Mouse (Mus musculus) ZHBTc4 (cell line): ENCODE results near the gene Shank1.

Experiments
- DNase-seq: peaks from one replicate; pipeline ENCODE4 v3.0.0-alpha.2; 2011; ENCODE audit warnings: low read depth, low spot score

The Shank1 gene

DNA sequence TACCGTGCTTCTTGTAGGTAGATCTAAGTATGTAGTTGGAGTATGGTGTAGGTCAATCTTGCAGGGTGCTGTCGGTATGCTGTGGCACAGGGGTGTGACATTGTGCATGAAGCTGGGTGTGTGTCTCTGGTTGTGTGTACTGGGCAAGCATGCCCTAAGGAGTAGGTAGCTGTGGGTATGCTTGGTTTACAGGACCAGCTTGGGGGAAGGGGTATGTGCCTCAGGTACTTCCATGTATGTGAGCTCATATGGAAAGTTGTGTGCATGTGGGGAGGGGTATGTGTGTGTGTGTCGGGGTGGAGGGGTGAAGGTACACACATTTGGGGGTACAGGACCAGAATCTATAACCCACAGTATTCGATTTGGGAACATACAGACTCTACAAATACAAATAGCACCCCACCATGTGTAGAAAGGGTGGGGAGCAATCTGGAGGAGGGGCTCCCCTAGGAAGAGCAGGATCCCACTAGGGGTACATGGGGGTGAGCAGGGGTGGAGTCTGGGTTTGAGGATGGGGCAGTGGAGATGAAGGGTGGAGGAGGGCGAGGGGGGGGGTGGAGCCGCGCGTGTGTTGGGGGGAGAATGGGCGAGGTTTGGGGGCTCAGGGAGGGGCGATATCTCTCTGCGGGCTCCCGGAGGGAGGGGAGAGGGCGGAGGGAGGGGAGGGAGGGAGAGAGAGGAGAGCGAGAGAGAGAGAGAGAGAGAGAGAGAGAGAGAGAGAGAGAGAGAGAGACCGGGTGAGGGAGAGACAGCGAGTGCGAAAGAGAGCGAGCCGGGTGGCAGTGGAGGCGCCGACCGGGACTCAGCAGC is at the start of gene Shank1:
Shank1 (plus strand) TSS at position 779 of the 810 bp plus-strand sequence.
- DNase-seq, result no peak

DNA sequence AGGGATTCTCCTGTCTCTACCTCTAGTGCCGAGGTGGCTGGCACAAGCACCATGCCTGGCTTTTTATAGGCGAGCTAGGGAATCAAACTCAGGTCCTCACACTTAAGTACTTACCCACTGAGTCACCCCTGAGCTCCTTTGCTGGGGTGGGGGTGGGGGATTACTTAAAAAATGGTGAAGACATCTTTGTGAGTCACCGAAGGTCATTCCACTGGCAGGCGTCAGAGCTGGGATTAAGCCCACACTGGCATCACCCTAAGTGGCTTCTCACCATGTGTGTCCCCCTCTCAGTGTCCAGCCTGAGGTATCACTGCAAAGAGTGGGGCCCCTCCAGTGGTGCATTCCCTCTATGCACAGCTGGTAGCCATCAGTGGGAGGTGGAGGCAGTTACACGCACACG is 49.6 kb upstream of the Shank1 start:
- DNase-seq, result no peak

DNA sequence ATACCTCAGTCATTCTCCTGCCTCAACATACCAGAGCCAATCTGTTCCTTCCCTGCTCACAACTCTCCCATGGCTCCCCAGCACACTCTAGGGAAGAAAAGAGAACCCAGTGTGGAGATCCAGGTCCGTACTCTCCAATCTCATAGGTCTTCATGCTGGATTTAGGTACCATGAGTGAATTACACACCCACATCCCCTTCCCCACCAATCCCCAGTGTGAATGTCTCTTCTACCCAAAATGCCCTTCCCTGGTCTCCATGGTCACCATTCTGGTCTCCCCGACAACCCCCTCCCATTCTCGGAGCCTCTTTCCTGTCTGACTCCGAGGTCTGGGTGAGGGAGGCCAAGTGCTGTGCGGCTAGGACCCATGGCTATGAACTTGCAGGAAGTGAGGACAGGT is 48.9 kb upstream of the Shank1 start, which contains the start of gene Gm15517:
Gm15517 (plus strand) TSS at position 301 of the 400 bp plus-strand sequence.
- DNase-seq, result no peak

DNA sequence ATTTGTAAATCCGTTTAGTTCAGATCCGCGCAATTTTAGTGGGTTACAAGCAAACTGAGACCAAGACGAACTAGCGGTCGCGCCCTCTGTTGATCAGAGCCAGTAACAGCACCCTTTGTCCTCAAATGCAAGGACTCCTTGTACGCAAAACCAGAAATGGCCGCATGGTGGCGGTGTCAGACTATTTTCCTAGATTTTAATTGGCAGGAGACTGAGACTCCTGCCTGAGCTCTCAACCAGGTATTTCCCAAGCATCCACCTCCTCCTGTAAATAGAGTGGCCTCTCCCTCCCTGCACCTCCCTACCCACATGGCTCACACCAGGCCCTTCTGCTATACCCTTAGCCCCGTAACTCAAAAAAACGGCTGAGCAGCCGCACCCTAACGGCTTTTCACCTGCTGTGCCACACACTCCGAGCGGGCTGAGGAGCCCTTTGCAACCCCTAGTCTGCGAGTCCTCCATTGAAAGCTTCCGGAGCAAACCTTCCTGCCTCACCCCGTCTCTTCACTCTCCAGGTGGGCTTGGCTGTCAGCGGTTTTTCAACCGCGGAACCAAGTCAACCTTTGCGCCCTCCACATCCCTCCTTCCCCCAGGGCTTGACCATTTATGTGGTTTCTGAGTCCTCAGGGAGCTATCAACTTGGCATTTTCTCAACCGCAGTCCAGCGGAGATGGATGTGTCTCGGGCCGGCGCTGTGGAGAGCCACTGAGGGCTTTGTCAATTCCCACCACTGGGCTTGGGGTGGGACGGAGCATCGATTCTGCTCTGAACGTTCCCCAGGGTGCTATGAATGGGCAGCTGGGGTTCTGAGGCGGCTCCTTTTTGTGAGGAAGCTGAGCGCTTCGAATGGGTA is 47.0 kb upstream of the Shank1 start:
- DNase-seq, result peak; percentile 96

DNA sequence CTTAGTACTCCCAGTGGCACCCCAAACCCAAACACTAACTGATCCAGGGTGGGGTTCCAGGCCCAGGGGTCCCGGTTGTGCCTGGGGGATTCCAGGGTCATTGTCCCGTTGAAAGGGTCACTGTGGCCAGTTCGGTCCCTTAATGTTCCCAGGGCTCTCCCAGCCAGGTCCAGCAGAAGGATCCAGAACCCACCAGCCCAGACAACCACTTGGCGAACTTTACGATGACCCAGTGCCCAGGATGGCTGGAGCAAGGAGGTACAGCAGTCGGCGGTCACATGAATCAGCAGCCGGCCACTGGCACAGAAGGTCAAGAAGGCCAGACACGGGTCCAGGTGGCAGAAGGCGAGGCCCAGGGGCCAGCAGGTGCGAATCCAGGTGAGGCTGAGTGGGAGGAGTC is 41.9 kb upstream of the Shank1 start:
- DNase-seq, result no peak

DNA sequence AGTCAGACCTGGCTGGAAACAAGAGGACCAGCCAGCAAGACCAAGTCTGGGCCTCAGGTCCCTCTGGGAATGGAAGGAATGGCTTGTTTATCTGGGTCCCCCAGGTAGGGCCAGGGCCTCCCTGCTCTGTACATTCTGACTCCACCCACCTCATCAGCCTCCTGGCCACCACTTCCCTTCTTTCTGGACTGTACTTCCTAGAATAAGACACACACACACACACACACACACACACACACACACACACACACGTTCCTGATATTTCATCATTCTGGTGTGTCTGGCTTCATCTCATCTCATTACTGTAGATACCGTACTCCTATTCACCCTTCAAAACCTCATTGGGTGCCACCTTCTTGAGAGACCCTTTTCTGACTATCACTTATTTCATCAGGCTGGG is 40.7 kb upstream of the Shank1 start:
- DNase-seq, result no peak

DNA sequence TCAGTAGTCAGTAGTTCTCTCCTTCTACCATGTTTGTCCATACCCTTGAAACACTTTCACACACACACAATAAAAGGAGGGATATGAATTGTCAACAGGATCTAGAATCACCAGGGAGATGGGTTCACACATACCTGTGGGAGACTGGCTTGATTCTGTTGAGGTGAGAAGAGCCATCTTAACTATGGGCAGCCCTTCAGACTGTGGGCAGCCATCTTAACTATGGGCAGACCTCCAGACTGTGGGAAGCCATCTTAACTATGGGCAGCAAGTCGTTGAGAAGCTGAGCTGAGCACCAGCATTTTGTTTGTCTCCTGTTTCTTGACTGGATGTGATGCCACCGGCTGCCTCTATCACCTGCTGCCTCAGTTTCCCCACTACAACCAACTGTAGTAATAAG is 38.7 kb upstream of the Shank1 start:
- DNase-seq, result peak; percentile 78

DNA sequence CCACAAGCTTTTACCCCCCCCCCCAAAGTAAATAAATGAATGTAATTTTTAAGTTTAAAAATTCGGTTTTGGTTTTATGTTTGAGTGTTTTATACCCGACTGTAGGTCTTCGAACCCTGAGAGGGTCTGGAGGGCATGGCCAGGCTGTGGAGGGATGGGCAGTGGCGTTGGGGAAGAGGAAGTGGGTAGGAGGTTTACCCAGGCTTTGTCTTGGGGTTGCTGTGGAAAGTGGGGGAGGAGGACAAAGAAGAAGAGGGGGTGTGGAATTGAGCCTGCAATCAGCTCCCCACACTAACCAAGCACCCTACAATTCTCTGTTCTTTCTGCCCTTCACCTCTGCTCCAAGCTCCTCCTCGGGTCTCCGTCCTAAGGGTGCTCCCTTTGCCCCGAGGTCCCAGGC is 37.5 kb upstream of the Shank1 start:
- DNase-seq, result no peak

DNA sequence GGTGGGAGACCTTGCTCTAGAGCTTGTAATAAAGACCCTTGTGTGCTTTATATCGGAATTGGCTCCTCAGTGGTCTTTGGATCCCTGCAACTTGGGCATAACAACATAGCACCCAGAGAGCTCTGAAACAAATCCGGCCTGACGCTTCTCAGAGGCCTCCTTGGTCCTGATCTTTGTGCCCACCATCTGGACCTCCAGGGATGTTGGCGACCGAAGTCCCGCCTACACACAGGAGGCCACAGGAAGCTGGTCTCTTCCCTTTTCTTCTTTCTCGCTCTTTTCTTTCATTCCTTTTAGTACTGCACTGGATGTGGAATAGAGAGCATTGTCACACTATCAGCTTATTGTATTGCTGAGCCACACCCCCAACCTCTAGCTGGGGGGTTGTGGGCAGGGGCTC is 36.6 kb upstream of the Shank1 start:
- DNase-seq, result no peak

DNA sequence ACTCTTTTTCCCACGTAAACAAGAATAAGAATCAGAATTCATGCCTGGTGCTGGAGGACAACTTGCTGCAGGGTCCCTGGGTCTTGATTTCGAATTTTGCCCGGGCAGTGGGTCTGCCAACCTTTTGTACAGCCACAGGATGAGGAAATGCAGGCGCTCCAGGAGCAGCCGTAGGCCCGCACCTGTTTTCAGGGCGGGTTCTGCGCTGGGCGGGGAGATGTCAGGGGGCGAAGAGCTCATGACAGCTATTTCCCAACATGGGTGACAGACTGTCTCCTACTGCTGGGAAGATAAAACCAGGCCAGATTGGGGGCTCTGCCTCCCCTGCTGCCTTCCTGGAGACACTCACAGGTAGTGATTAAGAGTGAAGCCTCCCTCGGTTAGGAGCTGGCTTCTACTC is 36.0 kb upstream of the Shank1 start:
- peak; percentile 52 for DNase-seq

DNA sequence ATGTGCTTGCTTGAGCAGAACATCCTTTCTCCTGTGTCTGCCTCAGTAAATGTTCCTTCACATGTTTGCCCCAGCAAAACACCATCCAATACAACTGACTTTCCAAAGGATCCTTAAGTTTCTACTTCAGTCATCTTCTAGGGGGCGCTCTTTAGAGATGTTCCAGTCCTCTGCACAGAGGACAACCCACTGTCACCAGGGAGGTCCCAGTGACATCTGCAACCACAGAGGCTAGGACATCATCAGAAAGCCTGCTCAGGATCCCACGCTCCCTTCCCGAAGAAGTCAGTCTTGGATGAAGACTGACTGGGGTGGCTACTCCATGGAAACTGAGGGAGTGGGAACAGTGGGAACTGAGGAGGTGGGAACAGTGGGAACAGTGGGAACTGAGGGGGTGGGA is 34.5 kb upstream of the Shank1 start:
- DNase-seq, result peak; percentile 71

DNA sequence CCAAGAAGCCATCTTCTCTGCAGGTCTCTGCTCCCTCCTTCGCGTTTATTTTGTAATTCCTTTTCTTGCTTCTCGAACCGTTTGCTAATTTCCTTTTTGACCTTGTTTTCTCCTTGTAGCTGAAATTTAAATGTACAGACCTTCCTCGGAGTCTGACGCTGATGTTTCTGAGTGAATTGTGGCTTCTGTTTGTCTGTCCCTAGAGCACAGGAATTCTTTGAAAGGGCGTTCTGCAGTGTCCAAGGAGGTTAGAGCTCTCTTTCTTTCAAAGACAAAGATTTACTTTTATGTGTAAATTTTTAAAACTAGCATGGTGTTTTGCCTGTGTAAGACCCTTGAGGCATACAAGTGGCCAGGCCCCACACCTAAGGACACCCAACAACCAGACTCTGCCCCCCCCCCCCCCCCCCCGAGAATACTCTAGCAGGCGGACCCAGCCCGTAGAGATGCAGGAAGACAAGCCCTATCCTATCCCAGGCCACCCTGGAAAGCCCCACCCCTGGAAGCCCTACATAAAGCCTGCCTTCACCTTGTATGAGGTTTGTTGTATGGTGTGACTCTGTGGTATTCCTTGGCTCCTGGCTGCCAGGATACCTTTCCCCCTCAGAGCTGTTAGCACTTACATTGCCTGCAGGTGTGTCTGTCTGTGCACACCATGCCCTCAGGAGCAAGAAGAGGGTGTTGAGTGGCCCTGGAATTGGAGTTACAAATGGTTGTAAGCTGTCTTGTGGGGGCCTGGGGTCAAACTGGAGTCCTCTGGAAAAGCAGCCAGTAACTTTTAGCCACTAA is 33.4 kb upstream of the Shank1 start:
- peak; percentile 95 for DNase-seq

DNA sequence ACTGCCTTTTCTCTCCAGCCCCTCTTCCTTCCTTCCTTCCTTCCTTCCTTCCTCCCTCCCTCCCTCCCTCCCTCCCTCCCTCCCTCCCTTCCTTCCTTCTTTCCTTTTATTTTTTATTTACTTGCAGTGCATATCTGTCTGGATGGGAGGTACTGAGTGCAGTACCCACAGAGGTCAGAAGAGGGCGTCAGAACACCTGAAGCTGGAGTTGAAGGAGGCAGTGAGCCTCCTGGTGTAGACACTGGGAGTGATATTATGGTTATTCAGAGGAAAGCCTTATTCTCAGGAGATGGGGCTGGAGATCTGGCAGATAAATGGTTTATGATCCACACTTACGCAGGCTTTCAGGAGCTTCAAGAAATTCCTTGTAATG is 32.8 kb upstream of the Shank1 start:
- peak; percentile 88 for DNase-seq

DNA sequence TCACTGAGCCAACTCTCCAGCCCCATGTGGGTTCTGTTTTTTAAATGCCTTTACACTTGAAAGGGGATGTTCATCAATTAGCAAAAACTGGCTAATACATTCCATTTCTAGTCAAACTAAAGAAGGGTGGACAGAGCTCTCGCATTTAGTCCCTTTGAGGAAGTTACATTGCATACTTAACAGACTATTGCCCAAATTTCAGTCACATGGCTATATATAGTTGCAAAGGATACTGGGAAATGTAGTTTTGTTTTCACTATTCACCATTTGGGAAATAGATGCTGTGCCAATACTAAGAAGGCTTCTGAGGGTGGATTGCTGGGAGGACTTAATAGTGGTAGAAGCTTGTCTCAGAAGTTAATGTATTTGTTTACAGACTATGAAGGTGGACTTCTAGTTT is 29.1 kb upstream of the Shank1 start:
- no peak for DNase-seq

DNA sequence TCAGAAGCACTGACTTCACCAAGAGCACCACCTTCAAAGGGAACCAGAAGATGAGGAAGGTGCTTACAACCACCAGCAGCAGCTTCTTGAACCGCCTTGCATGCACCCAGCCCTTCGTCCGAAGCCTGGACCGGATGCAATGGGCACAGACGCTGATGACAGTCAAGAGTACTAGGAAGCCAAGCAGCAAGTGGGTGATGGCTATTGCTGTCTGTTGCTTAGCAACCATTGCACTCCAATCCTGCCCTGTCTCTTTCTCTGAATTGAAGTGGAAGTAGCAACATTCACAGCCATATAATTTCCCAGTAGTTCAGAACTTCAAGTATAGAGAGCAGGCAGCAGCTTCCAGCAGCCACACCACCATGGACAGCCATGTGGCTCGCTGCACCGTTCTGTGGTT is 28.5 kb upstream of the Shank1 start:
- no peak for DNase-seq

DNA sequence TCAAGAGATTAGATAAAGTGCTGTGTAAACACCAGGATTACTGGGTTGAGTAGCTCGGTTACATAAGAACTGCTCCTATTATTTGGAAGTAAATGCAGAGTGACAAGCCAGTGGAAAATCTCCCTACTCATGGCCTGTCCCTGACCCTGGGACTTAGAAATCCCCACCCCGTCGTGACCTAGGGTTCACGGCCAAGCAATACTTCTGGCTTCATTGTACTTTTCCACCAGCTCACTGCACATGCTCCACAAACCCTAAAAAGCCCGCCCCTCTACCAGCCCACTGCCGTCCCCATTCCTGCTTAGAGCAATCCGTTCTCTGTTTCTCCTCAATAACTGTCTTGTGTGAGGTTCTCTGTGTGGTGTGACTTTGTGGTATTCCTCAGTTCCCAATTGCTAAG is 22.3 kb upstream of the Shank1 start:
- DNase-seq, result no peak

DNA sequence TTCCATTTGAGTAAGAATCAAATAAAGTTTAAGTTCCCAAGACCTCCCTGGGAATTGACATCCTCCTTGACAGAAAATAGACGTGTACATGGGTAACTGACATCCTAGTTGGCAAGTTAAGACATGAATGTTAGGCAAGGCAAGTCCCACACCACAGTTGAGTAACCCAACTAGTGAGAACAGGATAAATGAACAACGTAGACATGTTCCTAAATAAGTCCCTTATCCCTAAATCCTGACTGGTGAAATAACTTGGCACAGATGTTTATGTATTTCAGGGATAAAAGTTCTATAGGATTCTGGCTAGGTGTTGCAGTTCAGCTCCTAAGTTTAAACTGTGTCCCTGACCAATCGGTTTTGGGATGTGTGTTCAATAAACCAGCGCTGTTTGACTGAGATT is 19.1 kb upstream of the Shank1 start:
- no peak for DNase-seq

DNA sequence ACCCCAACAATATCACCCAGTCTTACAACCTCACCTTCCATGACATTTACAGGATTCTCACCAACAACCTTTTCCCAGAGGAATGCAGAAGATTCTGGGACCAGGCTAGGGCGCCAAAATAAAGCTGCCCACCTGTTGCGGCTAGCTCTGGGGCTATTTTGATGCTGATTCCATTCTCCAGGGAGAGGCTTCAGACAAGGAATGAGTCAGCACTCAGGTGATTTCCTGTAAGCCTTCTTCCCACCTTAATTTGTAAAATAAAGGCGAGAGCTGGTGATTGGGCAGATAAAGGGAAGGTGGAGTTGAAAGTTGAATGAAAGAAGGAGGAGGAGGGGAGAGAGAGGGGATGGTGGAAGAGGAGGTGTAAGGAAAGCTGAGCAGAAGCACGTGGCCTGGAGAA is 18.6 kb upstream of the Shank1 start:
- DNase-seq, result peak; percentile 81

DNA sequence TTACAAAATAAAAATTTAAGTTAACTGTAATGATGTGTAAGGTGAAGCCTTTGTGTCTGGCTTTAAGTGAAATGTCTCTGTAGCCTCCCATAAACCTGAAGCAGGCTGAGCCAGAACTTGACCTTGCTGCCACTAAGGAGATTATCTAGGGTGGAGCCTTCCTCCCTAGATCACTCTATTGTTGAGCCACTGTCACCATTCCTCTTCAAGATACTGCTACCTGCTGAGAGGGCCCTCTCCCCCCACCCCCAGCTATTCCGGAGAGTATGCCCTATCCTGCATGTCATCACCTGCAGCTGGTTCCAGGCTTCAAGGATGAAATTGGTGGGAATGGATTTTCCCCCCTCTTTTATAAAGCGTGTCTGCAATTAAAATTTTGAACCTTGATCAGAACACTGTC is 12.6 kb upstream of the Shank1 start:
- peak; percentile 81 for DNase-seq

DNA sequence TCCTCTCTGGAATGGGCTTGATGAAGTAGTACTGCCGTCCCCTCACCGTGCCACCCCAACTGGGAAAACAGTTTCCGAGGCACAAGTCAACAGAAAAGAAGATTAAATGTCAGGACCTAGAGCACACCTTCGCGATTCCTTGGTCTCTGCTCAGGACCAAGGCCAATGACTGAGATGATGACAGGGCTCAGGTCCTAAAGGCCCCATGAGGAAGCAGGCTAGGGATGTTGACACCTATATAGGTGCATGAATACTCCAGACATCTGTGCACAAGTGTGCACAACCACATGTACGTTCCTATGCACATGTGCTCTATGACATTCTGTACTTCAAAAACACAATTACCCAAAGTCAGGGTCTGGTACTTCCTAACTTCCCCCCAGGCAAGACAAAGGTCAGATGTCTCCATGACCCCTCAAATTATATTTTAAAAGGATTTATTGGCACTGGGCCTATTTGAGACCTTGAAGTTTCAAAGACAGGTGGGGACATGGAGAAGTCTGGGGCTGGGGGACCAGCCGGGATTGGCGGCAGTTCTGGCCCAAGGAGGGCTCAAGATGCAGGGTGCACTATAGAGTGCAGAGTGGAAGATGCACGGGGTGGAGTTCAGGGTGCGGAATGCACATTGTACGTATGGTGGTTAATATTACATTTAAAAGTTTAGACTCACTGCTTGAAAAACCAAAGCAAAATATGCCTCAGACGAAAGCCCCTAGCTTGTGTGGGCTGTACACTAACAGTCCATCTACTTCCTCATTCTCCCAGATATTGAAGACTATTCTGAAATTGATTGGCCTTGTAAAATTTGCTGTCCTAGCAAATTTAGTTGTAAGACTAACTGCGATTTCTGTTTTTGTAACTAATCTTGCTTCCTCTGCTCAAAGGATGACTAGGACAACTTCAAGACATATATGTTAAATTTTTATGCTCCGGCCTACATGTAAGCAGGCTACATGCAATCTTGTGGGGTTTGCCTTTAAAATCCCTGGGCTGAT is 6.4 kb upstream of the Shank1 start:
- DNase-seq, result no peak

DNA sequence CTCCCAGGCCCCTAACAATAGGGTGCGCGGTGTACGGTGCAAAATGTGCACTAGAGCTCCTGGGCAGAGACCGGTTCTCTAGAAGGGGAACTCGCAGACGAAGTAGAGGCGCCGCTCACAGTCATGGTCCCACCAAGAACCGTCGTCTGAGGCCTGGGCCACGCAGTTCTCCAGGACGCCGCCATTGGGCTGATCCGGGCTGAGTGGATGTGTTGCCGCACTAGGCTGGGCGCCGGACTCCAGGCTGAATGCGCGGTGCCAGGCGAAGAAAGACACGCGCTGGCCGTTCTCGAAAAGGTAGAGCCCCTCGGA is 5.6 kb upstream of the Shank1 start:
- no peak for DNase-seq
